Mouse (Mus musculus): Measurements from ENCODE around the gene Scamp4. TPM values are rescaled to one million over a fixed set of nuclear protein-coding genes. Genes with fewer than 3 reads are reported as not detected.
A peak's percentile ranks its signal among the peaks of the same experiment; 100 is the strongest.

Scamp4 gene
- total and polyA plus RNA-seq, 3 experiments, result 18.5 to 89.9 (median 33.2) TPM

DNA sequence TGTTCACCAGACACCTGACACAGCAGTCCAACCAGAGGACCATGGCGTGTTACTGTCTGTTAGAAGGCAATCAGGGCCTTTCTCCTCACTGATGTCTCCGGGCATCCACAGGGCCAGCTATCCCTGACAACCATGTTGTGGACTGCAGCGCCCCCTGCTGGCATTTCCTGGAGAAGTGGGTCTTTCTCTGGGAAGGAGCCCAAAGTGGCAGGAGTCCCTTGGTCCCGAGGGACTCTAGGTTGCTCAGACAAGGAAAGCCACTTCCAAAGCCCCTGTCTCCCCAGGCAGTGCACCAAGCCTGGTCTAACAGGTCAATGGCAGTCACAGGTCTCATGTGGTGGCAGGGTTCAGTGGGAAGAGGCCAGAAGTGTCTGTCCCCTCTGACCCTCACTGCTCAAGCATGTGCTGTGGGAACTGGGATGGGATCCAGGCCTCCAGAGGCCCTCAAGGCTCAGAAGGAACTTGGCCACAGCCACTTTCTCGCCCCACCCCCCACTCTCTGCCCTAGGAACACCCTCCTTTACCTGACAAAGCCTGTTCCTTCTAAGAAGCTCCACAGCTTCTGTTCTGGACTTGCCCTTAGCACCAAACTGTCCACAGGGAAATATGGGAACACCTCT lies 45.2 kb upstream of the Scamp4 start:
- no peak overlapping the region for H3K9ac ChIP-seq (ENCODE audit: insufficient read depth, low read depth)
- no peaks in the 10 kb centered on the region for H3K27me3 ChIP-seq (replicated peaks)
- H3K79me2 ChIP-seq (replicated peaks; ENCODE audit: control insufficient read depth, extremely low read depth, insufficient read depth, poor library complexity, severe bottlenecking), result peaks cover 59% of the 10 kb centered on the region
- H3K36me3 ChIP-seq (replicated peaks in 1 of 2; ENCODE audit: control insufficient read depth in 1 of 2, insufficient read depth in 1 of 2, low read length in 1 of 2), result peaks cover 0 to 59% of the 10 kb centered on the region in 2 experiments
- in situ Hi-C loops (cut with MboI; ENCODE audit: low pct_ligation_motif_present, low pct_unique_long_range_greater_than_20kb, low sequenced_read_pairs) (no loop called here), dilution Hi-C loops (cut with MboI; ENCODE audit: extremely low pct_ligation_motif_present, extremely low pct_unique_long_range_greater_than_20kb, low sequenced_read_pairs) (no loop called here)
- TF ChIP-seq ZKSCAN1 (IDR thresholded peaks at IDR 0.05; ENCODE audit: borderline replicate concordance, low read depth, low read length) (no peak), RAD21 (IDR thresholded peaks at IDR 0.05; ENCODE audit: low read depth, low read length) (peak; percentile 57), USF1 (IDR thresholded peaks at IDR 0.05; ENCODE audit: low read depth, low read length) (no peak), CTCF (conservative IDR thresholded peaks at IDR 0.05 in 1 of 2, IDR thresholded peaks at IDR 0.05 in 1 of 2; ENCODE audit: low read depth in 2 of 2, low read length in 2 of 2) (peak; percentile 35 to 75; a peak in 3 of 4 replicates), ELF1 (IDR thresholded peaks at IDR 0.05; ENCODE audit: low read depth, low read length) (no peak), EP300 (IDR thresholded peaks at IDR 0.05; ENCODE audit: low read length) (no peak), MAZ (IDR thresholded peaks at IDR 0.05; ENCODE audit: low read depth, low read length) (no peak), HCFC1 (IDR thresholded peaks at IDR 0.05; ENCODE audit: low read depth, low read length) (no peak), POLR2A (IDR thresholded peaks at IDR 0.05; ENCODE audit: low read depth, low read length) (no peak), IRF4 (IDR thresholded peaks at IDR 0.05; ENCODE audit: low read depth, low read length) (no peak), SIN3A (IDR thresholded peaks at IDR 0.05; ENCODE audit: low read length) (no peak), TCF12 (IDR thresholded peaks at IDR 0.05; ENCODE audit: low read depth, low read length) (no peak), USF2 (conservative IDR thresholded peaks at IDR 0.05; ENCODE audit: low read depth, low read length) (no peak), ZNF384 (IDR thresholded peaks at IDR 0.05; ENCODE audit: low read depth, low read length) (no peak), ETS1 (conservative IDR thresholded peaks at IDR 0.05; ENCODE audit: low read depth, low read length) (no peak), ZC3H11A (IDR thresholded peaks at IDR 0.05; ENCODE audit: low read depth, low read length) (no peak), E2F4 (IDR thresholded peaks at IDR 0.05; ENCODE audit: insufficient replicate concordance, low read depth, low read length) (no peak), SMC3 (IDR thresholded peaks at IDR 0.05; ENCODE audit: low read depth, low read length) (peak; percentile 43)
- peaks cover 17 to 40% of the 10 kb centered on the region in 2 experiments for H3K4me1 ChIP-seq (ENCODE audit: control insufficient read depth in 1 of 2, insufficient read depth in 2 of 2)
- no peak overlapping the region for H3K4me2 ChIP-seq (ENCODE audit: insufficient read depth, low read depth, poor library complexity, severe bottlenecking)
- no peak for DNase-seq (ENCODE audit: extremely low read depth)
- H3K9me3 ChIP-seq (replicated peaks; ENCODE audit: low read length), result no peaks in the 10 kb centered on the region
- no peak overlapping the region for H3K4me3 ChIP-seq (replicated peaks in 1 of 3; ENCODE audit: low read depth in 2 of 3, low read length in 2 of 3, poor library complexity in 1 of 3)
- no peak overlapping the region for H3K27ac ChIP-seq (ENCODE audit: insufficient read depth, low read depth)

DNA sequence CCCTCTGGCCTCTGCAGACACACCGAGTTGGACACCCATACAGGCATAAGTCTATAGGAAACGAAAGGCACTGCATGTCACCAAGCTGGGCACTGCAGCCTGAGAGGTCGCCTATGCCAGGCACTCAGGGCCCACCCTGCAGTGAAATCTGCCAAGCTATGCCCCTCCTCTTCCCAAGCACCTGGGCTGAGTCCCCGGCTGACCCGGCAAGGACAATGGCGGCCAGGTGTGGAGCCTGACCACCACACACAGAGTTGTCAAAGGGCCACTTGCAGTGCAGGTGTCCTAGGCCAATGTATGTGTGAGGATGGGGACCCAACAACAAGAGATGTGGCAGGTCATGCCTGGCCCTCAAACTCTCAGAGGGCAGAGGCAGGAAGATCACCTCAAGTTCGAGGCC lies 43.2 kb upstream of the Scamp4 start:
- dilution Hi-C loops (cut with MboI; ENCODE audit: extremely low pct_ligation_motif_present, extremely low pct_unique_long_range_greater_than_20kb, low sequenced_read_pairs), result no loop called here
- no peak overlapping the region for H3K27ac ChIP-seq (ENCODE audit: insufficient read depth, low read depth)
- TF ChIP-seq POLR2AphosphoS2 (IDR thresholded peaks at IDR 0.05; ENCODE audit: low read depth, low read length) (no peak), HCFC1 (IDR thresholded peaks at IDR 0.05; ENCODE audit: low read depth, low read length) (no peak), ETS1 (conservative IDR thresholded peaks at IDR 0.05; ENCODE audit: low read depth, low read length) (no peak), POLR2A (IDR thresholded peaks at IDR 0.05; ENCODE audit: low read depth, low read length) (no peak), ZNF384 (IDR thresholded peaks at IDR 0.05; ENCODE audit: low read depth, low read length) (no peak), EP300 (IDR thresholded peaks at IDR 0.05; ENCODE audit: low read length) (no peak), SMC3 (IDR thresholded peaks at IDR 0.05; ENCODE audit: low read depth, low read length) (no peak), IRF4 (IDR thresholded peaks at IDR 0.05; ENCODE audit: low read depth, low read length) (no peak), USF2 (conservative IDR thresholded peaks at IDR 0.05; ENCODE audit: low read depth, low read length) (no peak), CHD2 (IDR thresholded peaks at IDR 0.05; ENCODE audit: low read length) (no peak), MYC (IDR thresholded peaks at IDR 0.05; ENCODE audit: low read depth, low read length) (no peak), ELF1 (IDR thresholded peaks at IDR 0.05; ENCODE audit: low read depth, low read length) (no peak), PAX5 (IDR thresholded peaks at IDR 0.05; ENCODE audit: low read length) (no peak), UBTF (IDR thresholded peaks at IDR 0.05; ENCODE audit: low read depth, low read length) (no peak), BHLHE40 (IDR thresholded peaks at IDR 0.05; ENCODE audit: low read depth, low read length) (no peak)
- peaks cover 0 to 50% of the 10 kb centered on the region in 2 experiments for H3K36me3 ChIP-seq (replicated peaks in 1 of 2; ENCODE audit: control insufficient read depth in 1 of 2, insufficient read depth in 1 of 2, low read length in 1 of 2)
- H3K4me3 ChIP-seq (replicated peaks in 1 of 3; ENCODE audit: low read depth in 2 of 3, low read length in 2 of 3, poor library complexity in 1 of 3), result peak overlapping the region in 1 of 3 experiments; percentile 5
- H3K27me3 ChIP-seq (replicated peaks), result no peaks in the 10 kb centered on the region
- DNase-seq (ENCODE audit: extremely low read depth), result no peak
- peaks cover 18 to 46% of the 10 kb centered on the region in 2 experiments for H3K4me1 ChIP-seq (ENCODE audit: control insufficient read depth in 1 of 2, insufficient read depth in 2 of 2)
- no peaks in the 10 kb centered on the region for H3K9me3 ChIP-seq (replicated peaks; ENCODE audit: low read length)
- peaks cover 53% of the 10 kb centered on the region for H3K79me2 ChIP-seq (replicated peaks; ENCODE audit: control insufficient read depth, extremely low read depth, insufficient read depth, poor library complexity, severe bottlenecking)
- H3K4me2 ChIP-seq (ENCODE audit: insufficient read depth, low read depth, poor library complexity, severe bottlenecking), result 0 out of 2 replicates have a peak overlapping the region, but pooled peaks have one; percentile 13
- in situ Hi-C loops (cut with MboI; ENCODE audit: low pct_ligation_motif_present, low pct_unique_long_range_greater_than_20kb, low sequenced_read_pairs), result no loop called here
- H3K9ac ChIP-seq (ENCODE audit: insufficient read depth, low read depth), result no peak overlapping the region
